Mouse (Mus musculus) MEL (cell line): Measurements from ENCODE around the gene Ccdc182.

ENCODE experiments used
- POLR2AphosphoS5 ChIP-seq: IDR thresholded peaks from 2 replicates; pipeline ENCODE4 v1.6.1; 2012; ENCODE audit warnings: low read depth, borderline replicate concordance, mild to moderate bottlenecking, inconsistent platforms, low read length, moderate library complexity, mixed read lengths
- TCF12 ChIP-seq: IDR thresholded peaks from 2 replicates; pipeline ENCODE4 v1.6.1; 2014; ENCODE audit warnings: low read depth, mild to moderate bottlenecking, inconsistent platforms, low read length, improper control_type of control experiment, moderate library complexity
- USF2 ChIP-seq, 2 experiments: IDR thresholded peaks; 2 replicates each; pipeline ENCODE4 v1.6.1; 2011 to 2012; ENCODE audit warnings: improper control_type of control experiment in 2 of 2, low read length in 2 of 2, borderline replicate concordance in 1 of 2, inconsistent platforms in 1 of 2, low read depth in 1 of 2, mild to moderate bottlenecking in 1 of 2; ENCODE audit not compliant: insufficient read depth in 1 of 2

DNA sequence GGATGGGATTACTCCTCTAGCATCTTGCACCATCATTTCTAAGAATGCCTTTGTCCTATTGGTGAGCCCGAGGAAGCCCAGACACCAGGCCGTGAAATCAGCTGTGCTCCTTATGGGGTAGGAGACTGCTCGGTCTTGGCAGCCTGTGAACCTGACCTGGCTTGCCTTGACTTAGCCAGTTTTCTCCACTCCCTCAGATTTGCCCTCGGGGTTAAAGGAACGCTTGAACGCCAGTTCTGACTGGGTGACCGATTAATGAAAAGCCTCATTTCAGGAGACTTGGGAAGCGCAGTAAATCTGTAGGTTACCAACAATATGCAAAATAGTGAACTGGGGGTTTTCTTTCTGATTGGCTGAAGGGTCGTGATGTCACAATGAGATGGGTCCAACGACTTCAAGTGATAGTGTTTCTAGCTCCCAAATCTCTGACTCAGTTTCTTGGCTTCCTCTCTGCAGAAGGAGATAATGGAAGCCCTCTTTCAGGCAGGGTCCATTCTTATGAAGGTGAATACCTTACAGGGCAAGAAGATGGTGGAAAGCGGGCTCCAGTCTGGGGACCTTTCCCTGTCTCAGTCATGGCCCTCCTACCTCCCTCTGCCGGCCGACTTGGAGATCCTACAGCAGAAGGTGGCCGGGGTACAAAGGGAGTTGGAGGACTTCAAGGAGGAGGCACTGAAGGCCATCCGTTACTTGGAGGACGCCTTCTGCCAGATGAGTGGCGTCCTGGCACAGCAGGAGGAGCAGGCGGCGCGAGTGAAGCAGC is at the start of gene Ccdc182:
- TF ChIP-seq USF2 (IDR thresholded peaks at IDR 0.05; ENCODE audit: borderline replicate concordance in 1 of 2, insufficient read depth in 1 of 2, low read depth in 1 of 2, low read length in 2 of 2) (no peak), TCF12 (no peak), POLR2AphosphoS5 (no peak)
